Mouse (Mus musculus): ENCODE measurements at regions not wholly inside any gene's neighbourhood (a gene's known extent, or its start where the extent isn't known, plus 50 kb on each side); places are given as distances from the start of the nearest gene placed in this dataset.

DNA sequence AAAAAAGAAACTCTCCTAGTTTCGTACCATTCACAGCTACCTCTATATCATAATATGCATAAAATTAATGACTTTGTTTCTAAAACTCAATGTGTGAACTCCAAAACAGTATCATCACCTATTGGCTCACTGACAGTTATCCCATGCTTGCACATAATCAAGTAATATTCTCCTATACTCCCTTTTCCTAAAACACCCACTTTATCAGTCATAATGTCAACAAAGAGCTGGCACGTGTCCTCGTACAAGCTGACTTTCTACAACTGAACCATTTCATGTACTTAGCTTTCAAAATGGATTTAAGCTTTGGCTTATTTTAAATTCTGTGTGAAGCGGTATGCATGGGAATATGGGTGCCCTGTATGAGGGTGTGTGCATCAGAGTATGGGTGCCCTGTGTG lies 58.0 kb upstream of the Golim4 start:
- intact Hi-C loops (cut with DNase I), result no loop called here
- no peak for DNase-seq (ENCODE audit: low spot score in 2 of 2)

DNA sequence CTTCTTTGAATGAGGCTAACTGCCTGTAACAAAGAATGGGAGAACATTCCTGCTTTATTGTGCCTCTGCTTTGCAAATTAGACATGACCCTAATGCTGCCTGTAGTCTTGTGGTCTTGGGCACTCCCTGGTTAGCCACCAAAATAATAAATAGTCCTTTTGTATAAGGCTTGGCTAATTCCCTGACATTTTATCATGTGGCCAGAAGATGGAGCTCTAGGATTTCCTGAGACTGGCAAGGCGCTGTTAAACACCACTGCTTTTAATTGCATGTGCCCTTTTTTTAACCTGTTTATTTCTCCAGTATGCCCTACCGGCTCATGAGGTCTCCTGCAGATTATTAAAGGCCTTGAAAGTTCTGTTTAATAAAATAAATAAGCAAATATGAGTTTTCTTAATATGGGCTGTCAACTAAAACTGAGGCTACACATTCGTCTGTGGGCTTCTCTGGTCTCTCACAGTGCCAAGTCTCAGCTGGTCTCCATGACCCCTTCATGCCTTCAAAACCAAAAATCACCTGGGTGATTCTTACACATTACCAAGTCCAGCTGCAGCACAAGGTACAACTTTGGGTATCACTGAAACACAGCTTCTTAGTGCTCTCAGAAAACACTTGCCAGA lies 51.9 kb upstream of the Golim4 start:
- intact Hi-C loops (cut with DNase I), result no loop called here
- DNase-seq (ENCODE audit: low spot score in 2 of 2), result peak in 1 of 2 experiments; percentile 5

All from left cerebral cortex, postnatal 36 days (tissue).